Mouse (Mus musculus) spleen, postnatal 0 days (tissue): ENCODE measurements around the gene Skil. TPM values are rescaled to one million over a fixed set of nuclear protein-coding genes. Genes with fewer than 3 reads are reported as not detected.

ENCODE experiments used
- polyA plus RNA-seq: library from polyadenylated mRNA; unstranded; fragments of >200 nt; fragmentation: Nextera tagmentation; extraction: Ambion mirVana; gene quantifications from 2 replicates; pipeline ENCODE4 v1.2.1, GENCODE M21; 2015

The Skil gene
- polyA plus RNA-seq, result 6.3 and 8.4 TPM in 2 replicates

GRCm38 (mm10) chr3:31094531-31095178 is at the start of gene Skil:
TSS of gene Skil (plus strand) at chr3:31095058.

DNA sequence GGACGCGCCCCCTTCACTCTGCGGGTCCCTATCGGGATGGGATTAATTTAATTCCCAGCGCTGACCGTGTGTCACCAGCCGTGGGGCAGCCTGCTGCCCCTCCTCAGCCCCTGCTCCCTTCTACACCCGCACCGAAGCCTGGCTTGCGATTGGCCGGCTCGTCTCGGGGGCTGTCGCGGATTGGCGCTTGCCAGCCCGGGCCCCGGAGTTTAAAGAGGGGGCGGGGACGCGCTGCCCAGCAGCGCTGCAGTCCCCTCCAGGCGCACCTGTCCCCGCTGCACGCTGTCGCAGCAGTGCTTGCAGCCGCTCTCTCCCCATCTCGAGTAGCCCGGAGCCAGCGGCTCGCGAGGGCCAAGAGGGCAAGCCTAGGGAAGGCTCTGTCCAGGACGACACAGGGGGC is 54.8 kb downstream of the Skil start, which contains the start of gene Cldn11:
Gene Cldn11, plus strand, starts transcription at position 215 of the 400 bp plus-strand sequence.

Other genes with a start within 250 kb of the Skil start
- 6.2 and 11.1 TPM in 2 replicates for gene Gpr160, start 239.1 kb upstream of the Skil start, polyA plus RNA-seq
- 3.7 and 3.9 TPM in 2 replicates for gene Phc3, start 125.6 kb upstream of the Skil start, polyA plus RNA-seq
- gene Prkci, start 99.3 kb upstream of the Skil start, polyA plus RNA-seq, result 5.5 and 6.5 TPM in 2 replicates
- gene Cldn11, start 54.9 kb downstream of the Skil start, polyA plus RNA-seq, result 0.35 and 0.67 TPM in 2 replicates
- gene Slc7a14, start 215.3 kb downstream of the Skil start, polyA plus RNA-seq, result 0.06 and 0.08 TPM in 2 replicates